Mouse (Mus musculus) embryonic facial prominence, embryonic 15.5 days (tissue): Measurements from ENCODE around the gene Ablim2. TPM values are rescaled to one million over a fixed set of nuclear protein-coding genes. Genes with fewer than 3 reads are reported as not detected.

Source experiments
- ATAC-seq: fragments of 200-750 bp; cut with Nextera tagmentation; 2 replicates; pipeline ENCODE4 v1.8.0; 2017; ENCODE audit warnings: low read depth, moderate TSS enrichment; ENCODE audit not compliant: insufficient number of reproducible peaks, low FRiP score, low TSS enrichment
- H3K27ac ChIP-seq: fragments of 300-500 bp; sonication (generic); replicated peaks from 2 replicates; pipeline ENCODE4 v1.5.1; 2015; ENCODE audit warnings: mild to moderate bottlenecking, inconsistent platforms
- H3K27me3 ChIP-seq: fragments of 300-500 bp; sonication (generic); 2 replicates; pipeline ENCODE4 v1.6.1; 2015; ENCODE audit warnings: inconsistent platforms
- H3K36me3 ChIP-seq: fragments of 300-500 bp; sonication (generic); 2 replicates; pipeline ENCODE4 v1.6.1; 2015; ENCODE audit warnings: mild to moderate bottlenecking, inconsistent platforms
- H3K4me1 ChIP-seq: fragments of 300-500 bp; sonication (generic); 2 replicates; pipeline ENCODE4 v1.6.1; 2015; ENCODE audit warnings: inconsistent platforms
- H3K4me2 ChIP-seq: fragments of 300-500 bp; sonication (generic); replicated peaks from 2 replicates; pipeline ENCODE4 v1.6.1; 2015; ENCODE audit warnings: mild to moderate bottlenecking, inconsistent platforms
- H3K4me3 ChIP-seq: fragments of 300-500 bp; sonication (generic); replicated peaks from 2 replicates; pipeline ENCODE4 v1.5.1; 2015; ENCODE audit warnings: mild to moderate bottlenecking, inconsistent platforms
- H3K9ac ChIP-seq: fragments of 300-500 bp; sonication (generic); 2 replicates; pipeline ENCODE4 v1.6.1; 2015; ENCODE audit warnings: inconsistent platforms
- H3K9me3 ChIP-seq: fragments of 300-500 bp; sonication (generic); replicated peaks from 2 replicates; pipeline ENCODE4 v1.6.1; 2016; ENCODE audit warnings: inconsistent platforms
- WGBS: fragments of 180-500 bp; shearing (Covaris S2); methylation state at CpG from one replicate; pipeline ENCODE4 v1.1.7; 2015; 5-methylcytosine and 5-hydroxymethylcytosine counted together
- polyA plus RNA-seq: library from polyadenylated mRNA; unstranded; fragments of >200 nt; fragmentation: Nextera tagmentation; extraction: Ambion mirVana; gene quantifications from 2 replicates; pipeline ENCODE4 v1.2.1, GENCODE M21; 2015

Gene Ablim2
- polyA plus RNA-seq, 1 experiment from 2014 or later: 4.7 TPM

DNA sequence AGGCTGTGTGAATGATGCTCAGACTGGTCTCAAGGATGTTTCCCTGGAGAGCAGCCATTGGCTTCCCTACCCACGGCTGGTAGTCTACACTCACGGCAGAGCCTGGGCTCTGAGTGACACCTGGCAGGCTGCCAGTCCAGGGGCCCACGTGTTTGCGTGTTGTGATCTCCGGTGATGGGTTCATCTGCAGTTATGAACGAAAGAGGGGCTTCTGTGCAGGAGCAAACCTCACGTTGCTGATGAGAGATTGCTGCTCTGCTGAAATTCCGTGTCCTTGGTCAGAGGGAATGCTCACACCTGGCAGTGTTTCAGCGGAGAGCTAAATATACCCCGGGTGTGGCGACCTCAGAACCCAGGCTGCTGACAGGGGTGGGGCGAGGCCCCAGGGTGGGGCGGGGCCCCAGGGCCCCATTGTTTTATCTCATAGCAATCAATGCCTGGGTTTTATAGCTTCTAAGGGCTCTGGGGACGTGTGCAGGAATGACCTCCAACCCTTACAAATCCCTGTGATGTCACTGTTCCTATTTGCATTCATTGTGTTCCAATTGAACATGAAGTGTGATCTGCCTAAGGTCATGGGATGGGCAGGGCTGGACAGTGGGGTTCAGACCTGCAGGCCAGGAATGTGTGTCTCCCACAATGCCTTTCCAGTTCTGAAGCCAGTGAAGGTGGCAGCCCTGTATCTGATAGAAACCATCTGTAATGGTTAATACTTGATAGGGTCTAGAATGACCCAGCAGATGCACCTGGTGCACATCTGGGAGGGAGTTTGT lies 13.4 kb downstream of the Ablim2 start:
- H3K4me1 ChIP-seq: peaks cover 10% of the 10 kb centered on the region
- H3K27ac ChIP-seq: no peak overlapping the region
- H3K36me3 ChIP-seq: no peaks in the 10 kb centered on the region
- no peak overlapping the region for H3K4me2 ChIP-seq
- no peak overlapping the region for H3K9ac ChIP-seq
- WGBS: 42% methylated on average over 14 of the region's 14 CpGs
- no peaks in the 10 kb centered on the region for H3K9me3 ChIP-seq
- H3K27me3 ChIP-seq: no peaks in the 10 kb centered on the region; the same call in 1 of the 2 replicates
- ATAC-seq: no peak
- no peak overlapping the region for H3K4me3 ChIP-seq

DNA sequence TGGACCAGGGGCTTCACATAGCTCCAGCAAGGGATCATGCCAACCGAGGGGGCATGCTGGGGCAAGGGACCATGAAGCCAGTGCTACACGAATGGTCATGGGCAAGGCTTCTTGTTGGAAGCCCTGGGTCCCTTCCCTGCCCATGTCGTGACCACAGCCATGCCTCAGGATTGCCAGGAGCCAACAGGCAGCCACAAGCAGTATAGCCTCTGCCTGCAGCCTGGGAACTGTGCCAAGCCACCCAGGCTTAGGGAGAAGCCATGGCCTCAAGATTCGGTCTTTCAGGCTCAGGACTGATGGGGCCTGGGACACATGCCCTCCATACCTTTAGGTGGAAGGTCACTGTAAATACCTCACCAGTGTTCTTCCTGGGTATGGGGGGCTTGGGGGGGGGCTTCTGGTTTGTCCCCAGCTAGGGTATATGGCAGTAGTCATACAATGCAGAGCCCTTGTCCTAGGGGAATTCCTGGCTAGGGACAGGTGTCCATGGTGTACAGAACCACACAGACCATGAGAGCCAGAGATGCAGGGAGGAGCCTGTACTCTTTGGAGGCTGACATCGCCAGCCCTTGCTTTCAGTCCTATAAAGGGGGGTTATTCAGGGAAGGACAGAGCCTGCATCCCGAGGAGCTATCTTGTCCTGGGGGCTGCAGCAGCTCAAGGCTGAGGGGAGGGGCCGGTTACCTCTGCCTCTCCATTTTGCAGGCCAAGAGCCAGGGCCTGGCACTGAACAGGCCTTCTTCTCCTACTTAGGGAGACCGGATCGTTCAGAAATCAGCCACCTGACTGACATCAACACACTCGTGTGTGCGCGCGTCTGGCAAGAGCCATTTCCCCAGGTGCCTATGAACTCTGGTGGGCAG lies 15.8 kb downstream of the Ablim2 start:
- H3K4me2 ChIP-seq: no peak overlapping the region
- no peaks in the 10 kb centered on the region for H3K9me3 ChIP-seq
- H3K27ac ChIP-seq: no peak overlapping the region
- 55% methylated on average over 13 of the region's 13 CpGs for WGBS
- no peaks in the 10 kb centered on the region; the same call in 1 of the 2 replicates for H3K27me3 ChIP-seq
- peaks cover 10% of the 10 kb centered on the region for H3K4me1 ChIP-seq
- H3K36me3 ChIP-seq: no peaks in the 10 kb centered on the region
- H3K9ac ChIP-seq: no peak overlapping the region
- ATAC-seq: no peak
- H3K4me3 ChIP-seq: no peak overlapping the region

DNA sequence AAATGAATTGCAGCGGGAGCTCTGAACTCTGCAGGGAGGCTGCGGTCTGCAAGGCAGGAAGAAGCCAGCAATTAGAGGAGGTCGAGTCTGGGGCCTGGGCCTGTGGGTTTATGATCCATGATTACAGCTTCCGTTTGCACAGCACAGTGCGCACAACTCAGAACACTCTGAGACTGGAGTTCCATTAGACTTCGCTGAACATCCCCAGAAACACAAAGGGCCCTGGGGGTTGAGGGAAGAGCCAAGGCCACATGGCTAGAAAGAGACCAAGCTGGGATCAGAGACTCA lies 16.4 kb downstream of the Ablim2 start:
- Histone ChIP-seq H3K9me3 (no peaks in the 10 kb centered on the region), H3K27me3 (no peaks in the 10 kb centered on the region; the same call in 1 of the 2 replicates), H3K9ac (no peak overlapping the region), H3K4me3 (no peak overlapping the region), H3K36me3 (no peaks in the 10 kb centered on the region), H3K4me2 (no peak overlapping the region), H3K4me1 (peaks cover 10% of the 10 kb centered on the region), H3K27ac (no peak overlapping the region)
- ATAC-seq: peak; percentile 49; the same call in 1 of the 2 replicates
- WGBS: 30% methylated on average over 6 of the region's 6 CpGs

DNA sequence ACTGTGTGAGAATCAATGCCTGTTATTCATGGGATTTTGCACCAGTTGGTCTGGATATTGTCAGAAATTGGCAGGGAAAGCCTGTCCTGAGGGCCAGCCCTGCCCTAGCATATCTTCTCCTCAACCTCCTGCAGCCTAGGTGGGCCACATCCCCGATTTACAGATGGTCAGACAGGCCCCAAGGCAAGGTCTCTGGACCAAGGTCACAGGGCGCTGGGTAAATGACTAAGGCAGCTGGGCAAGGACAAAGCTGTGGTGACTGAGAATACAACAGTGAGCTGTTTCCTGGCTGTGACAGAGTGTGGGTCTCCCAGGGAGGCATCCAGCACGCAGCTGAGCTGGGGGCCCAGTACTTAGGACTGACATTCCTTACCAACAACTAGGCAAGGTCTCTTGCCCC lies 23.4 kb downstream of the Ablim2 start:
- Histone ChIP-seq H3K4me1 (no peaks in the 10 kb centered on the region), H3K9me3 (no peaks in the 10 kb centered on the region), H3K36me3 (no peaks in the 10 kb centered on the region), H3K4me3 (no peak overlapping the region), H3K9ac (no peak overlapping the region), H3K27me3 (no peaks in the 10 kb centered on the region), H3K27ac (no peak overlapping the region), H3K4me2 (no peak overlapping the region)
- ATAC-seq: no peak
- WGBS: 60% methylated on average over 3 of the region's 3 CpGs

DNA sequence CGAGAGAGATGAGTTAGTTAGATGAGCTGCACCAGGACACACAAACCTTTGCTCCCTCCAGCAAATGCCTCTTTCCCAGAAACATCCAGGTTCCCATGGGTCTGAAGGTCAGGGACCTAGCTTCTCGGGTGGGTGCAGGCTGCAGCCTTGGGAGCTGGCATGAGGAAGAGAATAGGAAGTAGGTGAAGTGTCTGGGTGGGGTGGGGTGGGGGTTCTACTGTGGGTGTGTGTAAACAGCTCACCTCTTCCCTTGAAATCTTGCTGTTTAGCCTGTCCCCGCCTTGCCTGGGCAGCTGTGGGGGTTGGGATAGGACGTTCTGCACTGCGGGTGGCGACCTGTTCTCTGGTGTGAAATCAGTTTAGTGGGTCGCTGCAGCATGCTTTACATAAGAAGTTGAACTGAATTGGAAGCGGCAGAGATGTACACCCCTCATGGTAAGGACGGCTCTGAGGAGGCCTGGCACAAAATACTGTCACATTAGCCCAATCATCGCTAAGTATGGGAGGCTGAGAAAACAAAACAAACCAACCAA lies 25.0 kb downstream of the Ablim2 start:
- Histone ChIP-seq H3K4me3 (no peak overlapping the region), H3K4me2 (no peak overlapping the region), H3K27me3 (no peaks in the 10 kb centered on the region), H3K27ac (no peak overlapping the region), H3K4me1 (no peaks in the 10 kb centered on the region), H3K36me3 (no peaks in the 10 kb centered on the region), H3K9me3 (no peaks in the 10 kb centered on the region), H3K9ac (no peak overlapping the region)
- 51% methylated on average over 10 of the region's 10 CpGs for WGBS
- no peak for ATAC-seq

DNA sequence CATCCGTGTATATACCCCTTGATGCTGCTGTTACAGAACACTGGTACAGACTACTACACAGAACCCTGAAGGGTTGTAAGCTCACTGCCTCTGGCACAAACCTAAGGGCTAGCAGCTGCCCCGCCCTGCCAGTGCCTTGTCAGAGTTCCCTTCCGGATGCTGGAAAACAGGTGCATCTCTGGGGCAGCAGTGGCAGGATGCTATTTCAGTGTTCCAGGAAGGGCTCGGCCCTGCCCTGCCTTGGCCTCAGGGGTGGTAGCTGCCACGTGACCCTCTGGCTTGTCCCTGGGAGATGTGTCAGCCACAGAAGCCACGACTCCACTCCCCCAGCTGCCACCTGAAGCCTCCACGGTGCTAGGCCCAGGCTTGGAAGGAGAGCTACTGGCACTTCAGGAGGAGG lies 28.2 kb downstream of the Ablim2 start:
- 55% methylated on average over 7 of the region's 7 CpGs for WGBS
- peak; percentile 30; the same call in 1 of the 2 replicates for ATAC-seq

DNA sequence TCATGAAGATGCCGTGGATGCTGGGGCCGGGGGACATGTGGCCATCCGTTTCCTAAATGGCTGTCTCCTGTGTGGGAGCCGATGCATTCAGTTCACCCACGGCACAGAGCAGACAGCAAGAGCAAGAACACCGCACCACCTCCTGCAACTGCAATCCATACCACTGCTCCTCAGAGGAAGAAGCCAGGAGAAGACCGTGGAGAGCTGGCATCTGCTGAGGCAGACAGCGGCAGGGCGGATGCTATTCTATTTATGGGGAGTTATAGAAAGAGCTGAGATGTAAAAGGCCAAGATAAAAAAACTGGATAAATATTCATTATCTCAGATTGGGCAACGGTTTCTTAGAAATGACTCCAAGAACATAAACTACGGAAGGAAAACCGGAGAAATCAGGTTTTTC lies 30.2 kb downstream of the Ablim2 start:
- Histone ChIP-seq H3K27me3 (no peaks in the 10 kb centered on the region), H3K4me2 (no peak overlapping the region), H3K27ac (no peak overlapping the region), H3K36me3 (no peaks in the 10 kb centered on the region), H3K4me3 (no peak overlapping the region), H3K9ac (no peak overlapping the region), H3K4me1 (no peaks in the 10 kb centered on the region), H3K9me3 (no peaks in the 10 kb centered on the region)
- 88% methylated on average over 12 of the region's 12 CpGs for WGBS
- no peak for ATAC-seq

More for the DNA sequence above, 28.2 kb downstream of the Ablim2 start:
- H3K36me3 ChIP-seq: no peaks in the 10 kb centered on the region
- H3K27ac ChIP-seq: no peak overlapping the region
- no peak overlapping the region for H3K9ac ChIP-seq
- H3K4me2 ChIP-seq: no peak overlapping the region
- no peak overlapping the region for H3K4me3 ChIP-seq
- no peaks in the 10 kb centered on the region for H3K27me3 ChIP-seq
- H3K4me1 ChIP-seq: no peaks in the 10 kb centered on the region
- H3K9me3 ChIP-seq: no peaks in the 10 kb centered on the region

DNA sequence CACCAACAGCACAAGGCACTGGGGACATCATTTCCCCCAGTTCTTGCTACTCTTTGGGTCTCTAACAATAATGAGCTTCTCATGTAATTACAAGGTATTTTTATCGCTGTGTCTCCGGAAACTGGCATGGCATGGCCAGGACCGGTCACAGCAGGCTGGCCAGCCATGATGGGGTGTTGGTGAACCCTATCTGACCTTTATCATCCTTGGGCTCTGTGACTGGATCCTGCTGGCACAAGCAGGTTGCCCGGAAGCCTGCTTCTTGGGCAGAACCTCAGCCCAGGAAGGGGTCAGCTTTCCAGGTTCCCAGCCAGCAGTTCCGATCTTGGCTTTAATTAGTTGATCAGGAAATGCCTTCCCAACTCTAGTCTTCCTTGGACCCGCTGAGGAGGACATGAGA lies 31.0 kb downstream of the Ablim2 start:
- H3K27me3 ChIP-seq: no peaks in the 10 kb centered on the region
- 70% methylated on average over 6 of the region's 6 CpGs for WGBS
- H3K36me3 ChIP-seq: no peaks in the 10 kb centered on the region

DNA sequence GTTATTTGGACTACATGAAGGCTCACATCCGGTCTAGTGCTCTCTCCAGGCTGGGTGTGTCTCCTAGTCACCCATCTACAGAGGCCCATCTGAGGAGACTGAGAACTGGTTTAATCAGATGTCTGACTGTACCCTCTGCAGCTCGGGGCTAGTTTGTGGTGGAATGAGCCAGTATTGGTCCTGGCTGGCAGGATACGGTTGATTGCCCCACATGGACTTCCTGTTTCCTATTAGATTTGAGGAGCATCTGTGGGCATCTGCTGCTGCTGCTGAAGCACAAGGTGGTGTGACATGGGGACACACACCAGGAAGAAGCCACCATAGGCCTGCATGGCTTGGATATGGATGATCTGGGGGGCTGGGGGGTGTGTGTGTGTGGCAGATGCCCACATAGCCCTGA lies 32.0 kb downstream of the Ablim2 start:
- no peaks in the 10 kb centered on the region for H3K4me1 ChIP-seq
- H3K36me3 ChIP-seq: no peaks in the 10 kb centered on the region
- no peak for ATAC-seq
- no peak overlapping the region for H3K4me3 ChIP-seq
- 60% methylated on average over 3 of the region's 3 CpGs for WGBS
- H3K9me3 ChIP-seq: no peaks in the 10 kb centered on the region
- no peak overlapping the region for H3K4me2 ChIP-seq
- no peak overlapping the region for H3K27ac ChIP-seq
- no peaks in the 10 kb centered on the region for H3K27me3 ChIP-seq
- H3K9ac ChIP-seq: no peak overlapping the region

More for the DNA sequence above, 31.0 kb downstream of the Ablim2 start:
- Histone ChIP-seq H3K9ac (no peak overlapping the region), H3K4me1 (no peaks in the 10 kb centered on the region), H3K4me3 (no peak overlapping the region), H3K9me3 (no peaks in the 10 kb centered on the region), H3K4me2 (no peak overlapping the region), H3K27ac (no peak overlapping the region)
- no peak for ATAC-seq

DNA sequence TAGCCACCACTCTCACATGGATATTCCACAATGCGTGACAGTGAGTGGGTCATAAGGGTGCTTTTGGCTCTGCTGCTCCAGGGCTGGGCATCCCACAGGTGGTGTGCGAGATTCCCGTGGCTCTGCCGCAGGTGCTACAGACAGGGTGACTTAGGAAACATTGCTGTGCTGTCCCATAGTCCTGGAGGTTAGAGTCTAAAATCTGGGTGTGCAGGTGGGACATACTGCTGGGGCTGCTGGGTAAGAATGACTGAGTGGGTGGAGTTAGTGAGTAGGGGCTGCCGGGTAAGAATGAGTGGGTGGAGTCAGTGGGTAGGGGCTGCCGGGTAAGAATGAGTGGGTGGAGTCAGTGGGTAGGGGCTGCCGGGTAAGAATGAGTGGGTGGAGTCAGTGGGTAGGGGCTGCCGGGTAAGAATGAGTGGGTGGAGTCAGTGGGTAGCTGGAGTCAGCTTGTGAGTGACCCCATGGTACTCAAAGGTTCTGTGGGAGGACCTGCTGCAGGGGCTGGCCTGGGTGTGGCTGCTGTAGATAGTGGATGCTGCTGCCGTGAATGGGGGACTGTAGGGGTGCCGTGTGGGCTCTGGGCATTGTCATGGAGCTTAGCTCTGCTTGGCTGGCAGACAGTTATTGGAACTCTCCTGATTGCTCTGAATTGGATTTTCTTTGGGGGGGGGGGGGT lies 32.8 kb downstream of the Ablim2 start:
- ATAC-seq: no peak
- no peak overlapping the region for H3K4me3 ChIP-seq
- 40% methylated on average over 10 of the region's 10 CpGs for WGBS
- H3K27ac ChIP-seq: no peak overlapping the region
- no peaks in the 10 kb centered on the region for H3K9me3 ChIP-seq
- no peak overlapping the region for H3K9ac ChIP-seq
- no peaks in the 10 kb centered on the region for H3K27me3 ChIP-seq
- peaks cover 2% of the 10 kb centered on the region; the same call in 1 of the 2 replicates for H3K4me1 ChIP-seq
- H3K4me2 ChIP-seq: no peak overlapping the region
- no peaks in the 10 kb centered on the region for H3K36me3 ChIP-seq

DNA sequence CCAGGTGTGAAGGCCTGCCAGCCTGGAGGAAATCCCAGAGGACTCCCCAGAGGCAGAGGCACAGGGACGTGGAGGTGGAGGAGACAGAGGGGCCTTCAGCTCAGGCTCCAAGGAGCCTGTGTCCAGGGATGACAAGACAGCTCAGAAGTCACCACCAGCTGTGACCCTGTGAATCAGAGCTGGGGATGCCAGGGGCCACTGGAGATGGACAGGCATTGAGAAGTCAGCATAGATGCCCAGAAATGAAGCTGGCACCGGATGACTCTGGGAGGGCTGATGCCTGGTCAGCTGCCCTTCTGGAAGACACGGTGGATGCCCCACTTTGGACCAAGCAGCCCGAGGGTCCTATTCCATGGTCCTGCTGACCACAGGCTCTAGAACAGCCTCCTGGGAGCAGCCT lies 36.3 kb downstream of the Ablim2 start:
- Histone ChIP-seq H3K4me3 (no peak overlapping the region), H3K9ac (no peak overlapping the region), H3K4me1 (peaks cover 11% of the 10 kb centered on the region), H3K9me3 (no peaks in the 10 kb centered on the region), H3K27me3 (no peaks in the 10 kb centered on the region), H3K27ac (no peak overlapping the region), H3K36me3 (no peaks in the 10 kb centered on the region), H3K4me2 (no peak overlapping the region)
- WGBS: 79% methylated on average over 4 of the region's 4 CpGs
- no peak for ATAC-seq
